Mouse (Mus musculus): ENCODE measurements around the gene Clstn1. TPM values are rescaled to one million over a fixed set of nuclear protein-coding genes. Genes with fewer than 3 reads are reported as not detected.

The Clstn1 gene
- total and polyA plus RNA-seq, 3 experiments: 6.1 to 26.6 TPM; not detected in 1

- no peak for TF ChIP-seq MEF2A (IDR thresholded peaks at IDR 0.05; ENCODE audit: extremely low read depth, insufficient replicate concordance, low read depth, low read length, poor library complexity, severe bottlenecking)
- TF ChIP-seq ZKSCAN1 (IDR thresholded peaks at IDR 0.05; ENCODE audit: low read depth, low read length): no peak
- peak; percentile 82 for TF ChIP-seq MYB (IDR thresholded peaks at IDR 0.05; ENCODE audit: low read depth, low read length)
- TF ChIP-seq HCFC1 (IDR thresholded peaks at IDR 0.05; ENCODE audit: low read depth, low read length): no peak
- no peak for TF ChIP-seq MAZ (IDR thresholded peaks at IDR 0.05; ENCODE audit: low read depth, low read length)
- no peak for TF ChIP-seq JUND (IDR thresholded peaks at IDR 0.05; ENCODE audit: low read depth, low read length)
- TF ChIP-seq MXI1 (IDR thresholded peaks at IDR 0.05; ENCODE audit: low read depth, low read length): peak; percentile 39
- no peak for TF ChIP-seq USF1 (IDR thresholded peaks at IDR 0.05; ENCODE audit: low read depth, low read length)
- TF ChIP-seq ZNF384 (IDR thresholded peaks at IDR 0.05; ENCODE audit: low read depth, low read length): no peak
- TF ChIP-seq KAT2A (conservative IDR thresholded peaks at IDR 0.05; ENCODE audit: low read depth, low read length): no peak; the same call in 1 of the 2 replicates
Measured at GRCm38 (mm10) chr4:149634966-149635365, 48.7 kb downstream of the Clstn1 start (continued).

- Histone ChIP-seq H3K4me3 (ENCODE audit: control insufficient read depth in 1 of 2, insufficient read depth in 1 of 2, low read depth in 2 of 2, low read length in 2 of 2) (peak overlapping the region; percentile 18 to 50), H3K9ac (ENCODE audit: control insufficient read depth, low read depth, low read length, poor library complexity, severe bottlenecking) (peak overlapping the region; percentile 31), H3K27ac (ENCODE audit: control insufficient read depth, low read depth, low read length) (peak overlapping the region; percentile 74), H3K9me3 (replicated peaks; ENCODE audit: insufficient read depth, low read length) (no peaks in the 10 kb centered on the region), H3K36me3 (ENCODE audit: control insufficient read depth in 1 of 2, insufficient read depth in 2 of 2, low read length in 2 of 2) (peaks cover 2 to 31% of the 10 kb centered on the region in 2 experiments; a peak in 3 of 4 replicates), H3K27me3 (ENCODE audit: control insufficient read depth in 1 of 2, insufficient read depth in 2 of 2, low read length in 2 of 2) (no peaks in the 10 kb centered on the region), H3K4me1 (ENCODE audit: control insufficient read depth in 1 of 2, insufficient read depth in 2 of 2, low read length in 2 of 2) (peaks cover 24 to 34% of the 10 kb centered on the region in 2 experiments), H3K79me2 (ENCODE audit: control insufficient read depth, insufficient read depth, low read length, poor library complexity) (peaks cover 7% of the 10 kb centered on the region; the same call in 1 of the 2 replicates)
- DNase-seq (ENCODE audit: low read depth, low spot score): peak; percentile 60
- TF ChIP-seq SIN3A (IDR thresholded peaks at IDR 0.05; ENCODE audit: low read length) (0 out of 2 replicates have a peak, but pooled peaks have one; percentile 15), ZMIZ1 (IDR thresholded peaks at IDR 0.05; ENCODE audit: low read depth, low read length) (no peak), MAZ (IDR thresholded peaks at IDR 0.05; ENCODE audit: low read depth, low read length) (no peak), HCFC1 (IDR thresholded peaks at IDR 0.05; ENCODE audit: low read depth, low read length) (0 out of 2 replicates have a peak, but pooled peaks have one; percentile 29), GATA1 (IDR thresholded peaks at IDR 0.05; ENCODE audit: low read depth, low read length) (no peak), ZNF384 (IDR thresholded peaks at IDR 0.05; ENCODE audit: low read depth, low read length) (peak; percentile 51)
Measured at GRCm38 (mm10) chr4:149635915-149636415, 49.7 kb downstream of the Clstn1 start.

- no peak for DNase-seq (ENCODE audit: low read depth, low spot score)
- no peaks in the 10 kb centered on the region for H3K27me3 ChIP-seq (ENCODE audit: control insufficient read depth in 1 of 2, insufficient read depth in 2 of 2, low read length in 2 of 2)
- TF ChIP-seq USF2 (IDR thresholded peaks at IDR 0.05; ENCODE audit: borderline replicate concordance in 1 of 2, insufficient read depth in 1 of 2, low read depth in 1 of 2, low read length in 2 of 2) (no peak), TBP (IDR thresholded peaks at IDR 0.05; ENCODE audit: low read depth, low read length) (no peak), UBTF (IDR thresholded peaks at IDR 0.05; ENCODE audit: borderline replicate concordance, insufficient read depth, low read depth, low read length) (no peak), POLR2AphosphoS2 (IDR thresholded peaks at IDR 0.05; ENCODE audit: low read length) (no peak), GABPA (IDR thresholded peaks at IDR 0.05; ENCODE audit: low read depth, low read length) (no peak), POLR2A (IDR thresholded peaks at IDR 0.05; ENCODE audit: control insufficient read depth in 1 of 2, insufficient read depth in 1 of 2, low read depth in 1 of 2, low read length in 2 of 2, poor library complexity in 1 of 2) (no peak), KAT2A (conservative IDR thresholded peaks at IDR 0.05; ENCODE audit: low read depth, low read length) (no peak), MYB (IDR thresholded peaks at IDR 0.05; ENCODE audit: low read depth, low read length) (no peak), CTCF (IDR thresholded peaks at IDR 0.05 in 2 of 3, conservative IDR thresholded peaks at IDR 0.05 in 1 of 3; ENCODE audit: control insufficient read depth in 1 of 3, insufficient read depth in 1 of 3, low read depth in 2 of 3, low read length in 3 of 3, poor library complexity in 1 of 3, severe bottlenecking in 1 of 3) (no peak), MAZ (IDR thresholded peaks at IDR 0.05; ENCODE audit: low read depth, low read length) (no peak), MAX (IDR thresholded peaks at IDR 0.05; ENCODE audit: low read length) (no peak), RAD21 (IDR thresholded peaks at IDR 0.05; ENCODE audit: low read depth, low read length) (no peak), EP300 (IDR thresholded peaks at IDR 0.05; ENCODE audit: low read depth in 1 of 2, low read length in 2 of 2) (no peak), HCFC1 (IDR thresholded peaks at IDR 0.05; ENCODE audit: low read depth, low read length) (no peak), USF1 (IDR thresholded peaks at IDR 0.05; ENCODE audit: low read depth, low read length) (no peak), ZKSCAN1 (IDR thresholded peaks at IDR 0.05; ENCODE audit: low read depth, low read length) (no peak), SIN3A (IDR thresholded peaks at IDR 0.05; ENCODE audit: low read length) (no peak), TCF12 (IDR thresholded peaks at IDR 0.05; ENCODE audit: low read depth, low read length) (no peak), SMC3 (IDR thresholded peaks at IDR 0.05; ENCODE audit: low read depth, low read length) (no peak), MEF2A (IDR thresholded peaks at IDR 0.05; ENCODE audit: extremely low read depth, insufficient replicate concordance, low read depth, low read length, poor library complexity, severe bottlenecking) (no peak)
- H3K4me3 ChIP-seq (ENCODE audit: control insufficient read depth in 1 of 2, insufficient read depth in 1 of 2, low read depth in 2 of 2, low read length in 2 of 2): no peak overlapping the region
- H3K9ac ChIP-seq (ENCODE audit: control insufficient read depth, low read depth, low read length, poor library complexity, severe bottlenecking): no peak overlapping the region
- H3K79me2 ChIP-seq (ENCODE audit: control insufficient read depth, insufficient read depth, low read length, poor library complexity): peaks cover 7% of the 10 kb centered on the region; the same call in 1 of the 2 replicates
- H3K4me1 ChIP-seq (ENCODE audit: control insufficient read depth in 1 of 2, insufficient read depth in 2 of 2, low read length in 2 of 2): peaks cover 22 to 28% of the 10 kb centered on the region in 2 experiments
- H3K9me3 ChIP-seq (replicated peaks; ENCODE audit: insufficient read depth, low read length): no peaks in the 10 kb centered on the region
- no peak overlapping the region for H3K27ac ChIP-seq (ENCODE audit: control insufficient read depth, low read depth, low read length)
- H3K36me3 ChIP-seq (ENCODE audit: control insufficient read depth in 1 of 2, insufficient read depth in 2 of 2, low read length in 2 of 2): peaks cover 2 to 25% of the 10 kb centered on the region in 2 experiments; a peak in 3 of 4 replicates
Measured at GRCm38 (mm10) chr4:149637942-149638341, 51.7 kb downstream of the Clstn1 start.
